Mouse (Mus musculus) c-Kit-positive CD71-positive TER-119-positive erythroid progenitor cells, embryonic 14.5 days (primary cell): ENCODE results near the gene Rorb.

Experiments used
- DNase-seq: peaks from one replicate; pipeline ENCODE4 v3.0.0-alpha.2; 2013; ENCODE audit warnings: low spot score

Gene Rorb

DNA sequence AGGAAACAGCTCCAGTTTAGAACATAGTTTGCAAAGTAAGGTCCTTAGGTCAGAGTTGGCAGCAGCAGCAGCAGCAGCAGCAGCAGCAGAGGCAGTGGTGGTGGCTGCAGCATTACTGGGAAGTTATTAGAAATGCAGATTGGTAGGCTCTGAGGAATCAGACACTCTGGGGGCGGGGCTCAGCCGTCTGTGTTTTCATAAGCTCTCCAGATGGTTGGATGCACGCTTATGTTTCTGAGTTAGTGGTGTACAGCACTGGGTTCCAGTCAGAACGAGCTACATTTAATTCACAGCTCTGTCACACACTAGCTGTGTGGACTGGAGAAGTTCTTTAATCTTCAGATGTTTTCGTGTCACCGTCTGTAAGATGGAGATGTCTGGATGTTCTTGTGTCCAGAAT lies 105.9 kb downstream of the Rorb start:
- DNase-seq: no peak

- DNase-seq: no peak
These were observed 106.9 kb downstream of the Rorb start for GRCm38 (mm10) chr19:19004023-19004656.

DNA sequence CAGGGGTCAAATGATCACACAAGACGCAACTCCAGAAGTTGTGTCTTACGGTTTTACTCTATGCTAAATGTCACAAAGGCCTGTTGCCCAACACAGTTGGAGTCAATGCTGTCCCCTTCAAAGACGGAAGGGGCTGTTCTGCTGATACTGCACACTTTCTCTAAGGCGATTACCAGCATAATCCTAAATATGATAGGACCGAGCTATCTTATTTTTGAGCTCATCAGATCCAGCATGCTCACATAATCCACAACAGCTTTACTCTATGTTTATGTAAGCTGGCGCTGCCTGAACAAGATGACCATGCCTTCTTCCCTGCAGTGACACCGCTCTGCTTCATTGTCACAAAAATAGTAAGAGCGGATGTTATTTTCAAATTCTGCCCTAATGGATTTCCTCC lies 112.0 kb downstream of the Rorb start:
- no peak for DNase-seq

- no peak for DNase-seq
These were observed 113.3 kb downstream of the Rorb start for GRCm38 (mm10) chr19:18997711-18998110.

DNA sequence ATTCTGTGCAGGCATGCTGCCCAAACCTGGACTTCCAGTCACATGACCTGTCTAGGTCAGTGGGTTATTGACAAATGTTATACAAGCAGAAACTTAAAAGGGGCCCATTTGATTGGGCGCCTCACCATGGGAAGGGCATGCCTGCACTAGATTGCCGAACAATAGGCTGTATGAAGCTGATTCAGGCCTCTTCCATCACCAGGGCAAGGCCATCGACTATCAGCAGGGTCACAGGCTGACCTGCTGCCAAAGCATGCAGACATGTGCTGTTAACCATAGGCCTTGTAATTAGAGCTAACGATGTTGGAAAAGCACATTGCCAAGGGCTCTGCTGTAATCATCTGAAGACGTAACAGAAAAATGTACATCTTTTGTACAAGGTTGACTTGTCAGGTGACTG lies 131.0 kb downstream of the Rorb start:
- no peak for DNase-seq

DNA sequence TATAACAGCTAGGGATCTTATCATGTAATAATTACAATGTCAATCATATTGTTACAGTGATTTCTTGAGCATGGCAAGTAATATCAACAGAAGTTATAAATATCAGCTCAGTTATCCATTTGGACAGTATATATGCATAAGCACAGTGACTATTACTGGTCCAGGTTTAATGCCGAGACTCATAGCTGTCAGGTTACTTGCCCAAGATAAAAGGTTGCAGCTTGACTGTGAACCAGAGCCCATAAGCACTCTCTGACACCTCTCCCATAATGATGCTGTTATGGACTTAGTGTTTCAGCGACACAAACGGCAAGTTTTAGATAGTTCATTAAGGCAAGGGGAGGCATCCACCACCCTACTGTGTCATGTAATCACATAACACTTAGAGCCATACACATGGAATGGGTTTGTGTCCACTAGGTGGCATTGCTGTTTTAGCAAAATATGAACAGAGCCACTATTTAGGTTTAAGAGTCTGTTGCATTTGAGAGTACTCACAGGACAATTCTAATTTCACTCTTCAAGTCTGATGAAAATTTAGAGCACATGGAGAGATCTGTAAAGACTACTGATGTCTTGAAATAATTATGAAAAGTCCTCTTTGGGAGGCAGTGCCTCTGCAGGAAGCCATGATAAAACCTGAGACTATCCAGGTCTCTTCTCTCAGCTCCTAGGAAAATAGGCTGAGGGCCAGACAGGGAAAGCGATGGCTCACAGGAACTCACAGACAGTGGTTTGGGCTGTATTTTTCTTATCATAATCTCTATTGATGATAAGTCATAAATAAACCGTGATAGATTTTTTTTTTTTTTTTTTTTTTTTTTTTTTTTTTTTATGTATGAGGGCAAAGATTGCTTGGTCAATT lies 136.0 kb downstream of the Rorb start:
- DNase-seq: peak; percentile 0

DNA sequence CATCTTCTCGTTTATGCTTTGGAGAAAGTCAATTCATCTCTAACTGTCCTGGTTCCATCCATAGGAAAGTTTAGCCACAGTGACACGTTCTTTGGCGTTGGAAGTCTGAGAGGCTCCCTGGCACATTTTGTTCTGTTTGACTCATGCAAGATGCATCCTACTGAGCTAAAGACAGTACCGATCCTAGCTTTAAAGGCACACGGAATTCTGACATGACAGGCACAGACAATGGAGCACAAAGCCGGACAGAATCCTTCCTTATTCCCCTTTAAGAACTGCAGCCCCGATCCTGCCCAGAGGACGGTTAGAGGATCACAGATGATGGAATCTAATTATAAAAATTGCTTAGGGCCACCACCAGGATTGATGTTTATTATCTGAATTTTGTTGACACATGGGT lies 141.6 kb downstream of the Rorb start:
- no peak for DNase-seq

DNA sequence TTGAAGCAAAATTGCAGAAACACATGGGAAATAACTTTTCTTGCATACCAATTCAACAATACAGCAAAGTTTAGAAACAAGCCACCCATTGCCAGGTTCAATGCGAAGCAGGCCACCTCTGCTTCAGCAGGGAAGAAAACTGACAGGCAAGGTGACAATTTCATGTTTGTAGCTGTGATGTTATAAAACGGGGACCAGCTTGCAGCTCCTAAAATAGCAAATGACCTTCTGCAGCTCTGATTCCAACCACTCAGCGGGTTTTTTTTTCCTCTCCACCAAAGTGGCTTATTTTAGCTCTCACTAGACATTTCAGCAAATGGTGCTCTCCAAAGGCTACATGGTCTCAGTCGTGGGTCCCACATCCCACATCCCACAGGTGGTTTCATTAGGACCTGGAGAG lies 143.7 kb downstream of the Rorb start:
- no peak for DNase-seq

DNA sequence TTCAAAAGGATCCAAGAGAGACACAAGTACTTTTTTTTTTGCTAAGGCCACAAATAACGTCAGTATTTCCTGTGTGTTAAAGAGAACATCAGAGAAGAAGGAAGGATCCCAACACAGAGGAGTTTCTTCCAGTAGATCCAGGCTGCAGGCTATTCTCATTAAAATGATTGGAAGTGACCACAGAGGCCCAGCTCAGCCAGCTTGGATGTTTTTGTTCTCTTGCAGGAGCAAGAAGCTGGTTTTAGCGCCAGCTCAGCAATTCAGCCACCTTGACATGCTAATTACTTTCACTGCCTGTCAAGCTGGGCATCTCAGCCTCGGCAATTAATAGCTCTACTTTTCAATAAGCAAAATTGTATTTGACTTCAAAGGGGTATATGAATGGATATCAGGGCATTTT lies 151.1 kb downstream of the Rorb start:
- DNase-seq: no peak

DNA sequence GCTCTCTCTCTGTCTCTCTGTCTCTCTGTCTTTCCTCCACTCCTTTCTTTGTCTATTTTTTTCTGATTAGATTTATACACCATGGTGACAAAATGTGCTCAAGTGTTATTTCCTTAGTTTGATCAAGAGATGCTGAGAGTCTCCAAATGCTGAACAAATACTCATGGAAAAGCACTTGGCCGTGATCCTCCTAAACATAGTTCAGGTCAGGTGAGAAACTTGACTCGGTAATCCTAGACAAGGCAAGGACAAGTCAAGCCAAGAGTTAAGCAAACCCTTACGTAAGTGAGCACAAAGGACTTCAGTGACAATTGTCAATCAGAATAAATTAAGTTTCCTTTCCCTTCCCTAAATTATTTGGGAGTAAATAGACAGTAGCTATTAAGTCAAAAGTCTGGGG lies 158.2 kb downstream of the Rorb start:
- DNase-seq: no peak

DNA sequence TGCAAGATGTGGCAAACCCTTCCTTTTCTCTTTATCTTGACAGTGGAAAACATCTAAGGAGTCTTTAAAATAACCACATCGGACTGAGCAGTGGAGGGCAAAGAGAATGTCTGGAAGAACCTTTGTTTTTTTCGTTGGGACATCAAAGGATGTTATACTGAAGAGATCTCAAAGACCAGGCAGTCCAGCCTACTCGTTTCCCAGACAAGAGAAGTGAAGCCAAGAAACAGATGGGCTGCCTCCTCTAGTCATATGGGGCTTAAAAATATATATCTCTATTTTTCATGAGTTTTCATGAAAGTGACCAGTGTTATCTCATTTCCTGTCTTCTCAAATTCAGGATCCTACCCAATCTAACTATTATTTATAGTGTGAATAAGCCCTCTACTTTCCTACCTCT lies 163.8 kb downstream of the Rorb start:
- no peak for DNase-seq

DNA sequence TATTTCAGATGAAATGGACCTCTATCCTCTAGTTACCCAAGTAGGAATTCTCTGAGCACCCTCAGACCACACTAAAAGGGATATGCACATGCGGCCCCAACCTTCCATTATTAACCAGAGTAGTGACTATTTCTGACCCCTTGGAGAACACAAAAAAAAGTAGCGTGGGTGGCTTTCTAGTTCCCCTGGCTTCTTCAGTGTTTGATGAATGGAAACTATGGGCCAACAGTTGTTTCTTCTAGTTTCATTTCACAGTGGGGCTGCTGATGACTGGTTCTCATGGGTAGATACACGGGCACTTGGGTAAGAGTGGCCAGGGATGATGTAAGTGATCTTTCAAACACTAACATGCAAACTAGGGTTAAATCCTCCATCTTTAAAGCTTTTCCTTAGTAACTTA lies 165.7 kb downstream of the Rorb start:
- DNase-seq: no peak

- DNase-seq: no peak
These were observed 169.6 kb downstream of the Rorb start for GRCm38 (mm10) chr19:18941391-18941790.

DNA sequence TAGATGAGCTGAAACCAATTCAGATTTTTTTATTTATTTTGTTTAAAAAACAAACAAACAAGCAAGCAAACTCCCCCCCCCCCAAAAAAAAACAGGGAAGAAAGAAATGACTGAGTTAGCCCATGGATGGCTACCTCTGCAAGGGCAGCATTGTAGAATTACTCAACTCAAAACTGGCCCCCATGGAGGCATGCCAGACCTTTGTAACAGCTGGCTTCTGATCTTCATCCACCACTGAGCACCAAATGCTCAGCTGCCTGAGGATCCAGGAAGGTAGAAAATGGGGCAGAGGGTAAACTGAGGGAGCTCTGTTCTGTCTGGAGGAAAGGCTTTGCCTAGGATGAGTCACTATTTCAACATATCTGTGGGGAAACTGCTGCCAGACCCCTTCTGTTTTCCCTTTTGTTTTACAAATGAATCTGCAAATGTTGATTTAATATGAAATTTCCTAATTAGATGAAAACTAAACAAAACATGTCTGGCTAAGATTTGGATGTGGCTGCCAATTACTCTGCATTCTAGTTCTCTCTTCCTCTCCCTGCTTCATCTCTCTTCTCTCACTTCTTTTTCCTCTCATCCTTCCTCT lies 199.1 kb downstream of the Rorb start:
- no peak for DNase-seq

GRCm38 (mm10) chr19:18909641-18910040 lies 201.4 kb downstream of the Rorb start:
- DNase-seq: no peak

DNA sequence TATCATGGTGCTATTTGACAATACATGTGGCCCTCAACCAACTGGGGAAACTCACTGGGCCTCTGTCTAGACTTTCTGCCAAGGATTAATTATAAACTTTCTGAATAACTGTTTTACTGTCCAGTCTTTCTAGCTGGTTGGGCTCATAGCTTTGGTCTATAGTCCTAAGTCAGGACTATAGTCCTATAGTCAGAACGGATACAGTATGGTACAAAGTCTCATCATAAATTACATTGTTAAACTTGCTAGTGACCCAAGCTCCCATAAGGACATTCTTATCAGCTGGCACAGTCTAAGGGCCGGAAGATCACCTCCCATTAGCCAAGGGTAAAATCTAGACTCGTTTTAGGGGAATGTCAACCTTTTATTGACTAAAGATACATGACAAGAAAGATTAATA lies 205.5 kb downstream of the Rorb start:
- no peak for DNase-seq

DNA sequence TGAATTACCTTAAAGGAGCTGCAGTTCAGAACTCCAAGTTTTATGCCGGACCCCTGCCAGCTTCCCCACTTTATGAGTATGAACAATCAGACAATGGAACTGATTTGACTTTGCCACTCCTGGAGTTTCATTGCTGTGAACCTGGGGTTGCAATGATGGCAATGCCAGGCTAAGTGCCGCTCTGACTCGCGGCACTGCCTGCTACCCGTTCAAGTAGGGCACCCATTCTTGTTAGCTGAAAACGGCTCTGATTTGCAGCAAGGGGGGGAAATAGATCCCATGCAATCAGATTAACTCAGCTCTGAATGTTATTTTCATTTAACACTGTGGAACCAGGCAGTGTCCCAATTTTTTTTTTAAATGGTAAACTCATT lies 208.3 kb downstream of the Rorb start:
- DNase-seq: no peak

DNA sequence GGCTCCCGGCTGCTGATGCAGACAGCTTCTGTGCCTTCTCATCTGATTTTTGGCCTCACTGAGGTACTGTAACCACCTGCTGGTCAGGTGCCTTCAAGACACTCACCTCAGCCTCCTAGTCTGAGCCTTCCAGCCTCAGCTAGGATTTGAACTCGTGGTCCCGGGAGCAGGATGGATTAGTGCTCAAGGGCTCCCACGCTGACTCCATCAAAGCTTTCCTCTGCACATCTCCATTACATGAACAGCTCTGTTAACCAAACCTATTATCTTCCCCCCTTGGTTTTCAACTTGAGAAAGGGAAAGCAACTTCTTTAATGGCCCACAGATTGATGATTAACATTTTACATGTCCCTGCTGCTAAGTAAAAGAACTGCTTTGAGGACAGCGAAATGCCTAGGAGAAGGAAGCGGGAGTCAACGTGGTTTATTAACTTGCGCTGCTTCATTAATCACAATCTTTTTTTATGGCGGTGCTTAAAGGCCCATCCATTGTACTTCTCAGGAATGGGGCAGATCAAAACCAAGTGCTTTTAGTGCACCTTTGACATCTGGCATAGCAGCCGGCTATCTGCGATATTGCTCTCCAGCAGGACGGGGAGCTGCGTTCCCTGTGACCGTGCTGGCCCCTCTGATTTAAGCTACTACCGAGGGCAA lies 208.8 kb downstream of the Rorb start:
- DNase-seq: no peak

DNA sequence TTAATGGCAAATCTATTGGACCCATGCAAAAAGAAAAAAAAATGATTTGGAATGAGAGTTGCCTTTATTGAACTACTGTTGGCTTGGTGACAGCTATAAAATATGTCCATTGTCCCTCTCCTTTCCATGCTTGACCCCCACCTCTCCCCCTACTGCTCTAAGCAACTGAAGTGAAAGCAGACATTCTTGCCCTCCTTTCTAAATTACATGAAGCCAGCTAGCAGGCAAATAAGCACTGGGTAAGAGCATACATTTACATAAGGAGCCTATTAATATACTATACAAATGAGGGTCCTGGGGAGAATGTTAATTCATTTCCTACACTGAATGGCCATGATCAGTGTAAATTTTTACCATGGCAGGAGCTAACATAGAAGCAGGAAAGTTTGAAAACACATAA lies 212.8 kb downstream of the Rorb start:
- no peak for DNase-seq

GRCm38 (mm10) chr19:18890216-18890615 lies 220.8 kb downstream of the Rorb start:
- no peak for DNase-seq

GRCm38 (mm10) chr19:18889632-18890031 lies 221.4 kb downstream of the Rorb start:
- no peak for DNase-seq

DNA sequence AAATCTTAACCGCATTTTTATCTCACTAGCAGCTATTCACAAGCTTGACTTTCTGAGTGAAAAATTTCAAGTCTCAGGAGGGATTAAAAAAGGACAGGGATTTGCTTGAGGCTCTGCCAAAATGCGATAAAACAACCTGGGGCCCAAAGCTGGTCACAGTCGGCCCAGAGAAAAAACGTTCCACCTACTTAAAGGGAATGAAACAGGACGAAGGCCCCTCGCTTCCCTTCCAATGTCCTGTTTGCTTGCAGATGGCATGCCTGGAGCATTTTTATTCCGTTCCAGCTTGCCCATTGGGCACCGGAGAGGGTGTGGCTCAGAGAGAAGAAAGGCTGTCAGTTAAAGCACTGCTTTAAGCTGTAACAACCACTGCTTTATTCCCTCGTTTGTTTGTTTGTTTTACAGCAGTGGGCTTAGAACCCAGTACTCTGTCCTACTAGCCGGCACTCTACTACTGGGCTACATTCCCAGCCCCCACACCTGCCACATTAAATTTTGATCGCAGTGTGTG lies 221.8 kb downstream of the Rorb start:
- no peak for DNase-seq
